Mouse (Mus musculus) Muller cell, postnatal 12 days (primary cell): ENCODE results near the gene Pea15a.

Experiments
- DNase-seq: peaks from one replicate; pipeline ENCODE4 v3.0.0-alpha.2; 2015; ENCODE audit errors: inconsistent ontology term

The Pea15a gene

DNA sequence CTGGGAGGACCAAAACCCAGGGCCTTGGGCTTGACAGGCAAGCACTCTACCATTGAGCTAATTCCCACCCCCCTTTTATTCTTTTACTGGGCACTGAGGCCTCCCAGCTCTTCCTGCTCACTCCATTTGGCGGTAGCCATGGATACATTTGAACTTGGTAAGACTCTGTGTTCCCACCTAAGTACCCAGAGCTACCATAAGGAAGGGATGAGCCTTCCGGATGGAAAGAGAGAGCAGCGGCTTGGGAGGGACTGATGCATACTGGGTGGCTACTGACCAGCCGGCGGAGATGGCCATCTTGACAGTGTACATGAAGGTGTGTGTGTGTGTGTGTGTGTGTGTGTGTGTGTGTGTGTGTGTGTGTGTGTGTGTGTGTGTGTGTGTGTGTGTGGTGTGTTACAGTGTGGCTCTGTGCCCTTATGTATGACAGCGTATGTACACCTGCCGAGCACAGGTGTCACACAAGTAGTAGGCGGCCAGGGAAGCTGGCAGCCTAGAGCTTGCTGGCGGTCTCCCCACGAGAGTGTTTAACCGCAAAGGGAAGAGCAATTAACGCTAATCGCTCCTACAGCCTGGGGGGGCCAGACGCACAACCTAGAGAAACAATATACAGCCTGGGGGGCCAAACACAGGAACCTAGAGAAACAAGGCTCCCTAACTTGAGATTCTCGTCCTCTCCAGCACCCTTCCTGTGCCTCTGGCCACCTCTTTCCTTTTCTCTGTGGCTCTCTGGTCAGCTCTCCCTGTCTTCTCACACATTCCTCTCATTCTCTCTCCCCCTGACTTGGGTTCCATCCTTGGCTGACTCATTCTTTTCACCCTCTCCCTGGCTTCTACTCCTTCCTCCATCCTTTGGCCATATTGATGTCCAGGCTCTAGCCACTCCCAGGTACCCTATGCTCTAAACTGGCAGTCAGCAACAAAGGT lies 1.5 kb downstream of the Pea15a start:
- peak; percentile 86 for DNase-seq

DNA sequence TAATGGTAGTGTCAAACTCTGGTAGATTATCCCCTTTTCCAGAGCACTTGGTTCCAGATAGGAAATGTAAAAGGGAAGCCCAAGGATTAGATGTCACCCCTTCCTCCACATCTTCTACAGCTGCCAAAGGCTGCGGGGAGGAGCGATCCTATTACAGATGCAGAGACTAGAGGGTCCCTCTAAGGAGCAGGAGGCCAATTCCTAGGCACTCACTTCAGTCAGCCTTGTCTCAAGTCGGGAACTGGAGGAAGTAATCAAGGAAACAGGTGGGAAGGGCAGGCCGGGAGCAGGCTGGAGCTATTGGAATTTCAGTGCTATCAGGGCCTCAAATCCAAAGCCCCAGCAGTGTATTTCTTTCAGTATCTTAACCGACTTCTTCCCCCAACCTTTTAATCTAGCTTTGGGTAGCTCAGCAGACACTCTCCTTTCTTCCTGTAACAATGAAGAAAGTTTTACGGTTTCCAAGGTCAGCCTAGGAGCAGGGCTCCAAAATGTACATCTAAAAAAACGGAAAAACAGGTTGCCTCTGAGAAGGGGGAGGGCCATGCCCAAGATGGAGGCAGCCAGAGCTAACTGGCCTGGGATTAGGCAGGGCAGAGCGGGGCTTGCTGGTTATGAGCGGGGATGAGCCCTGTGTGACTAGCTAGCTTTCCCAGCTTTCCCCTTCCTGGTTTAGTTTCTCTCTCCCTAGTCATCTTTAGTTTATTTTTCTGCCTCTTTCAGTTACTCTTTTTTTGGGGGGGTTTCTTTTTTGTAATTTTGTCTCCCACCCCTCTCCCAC lies 2.4 kb downstream of the Pea15a start:
- DNase-seq, result no peak

DNA sequence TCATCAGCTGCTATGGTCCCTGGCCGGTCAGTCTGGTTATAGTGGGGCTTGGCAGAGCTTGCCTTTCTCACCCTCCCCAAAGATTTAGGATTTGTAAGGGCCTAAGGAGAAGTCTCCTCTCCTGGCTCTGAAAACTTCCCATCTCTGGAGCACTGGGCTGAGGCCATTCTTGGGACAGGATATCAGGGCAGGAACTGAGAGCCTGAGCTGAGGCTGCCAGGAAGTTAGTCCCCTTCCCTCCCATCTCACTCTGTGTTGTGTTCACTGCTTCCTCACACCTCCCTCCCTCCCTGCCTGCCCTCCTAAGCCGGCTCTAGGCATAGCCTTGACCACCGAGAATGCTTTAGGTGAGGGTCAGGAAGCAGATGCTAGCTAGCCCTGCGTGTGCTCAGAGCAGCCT lies 3.0 kb downstream of the Pea15a start:
- no peak for DNase-seq

- DNase-seq, result peak; percentile 83
Measured at GRCm38 (mm10) chr1:172202894-172203522, 3.6 kb downstream of the Pea15a start.

DNA sequence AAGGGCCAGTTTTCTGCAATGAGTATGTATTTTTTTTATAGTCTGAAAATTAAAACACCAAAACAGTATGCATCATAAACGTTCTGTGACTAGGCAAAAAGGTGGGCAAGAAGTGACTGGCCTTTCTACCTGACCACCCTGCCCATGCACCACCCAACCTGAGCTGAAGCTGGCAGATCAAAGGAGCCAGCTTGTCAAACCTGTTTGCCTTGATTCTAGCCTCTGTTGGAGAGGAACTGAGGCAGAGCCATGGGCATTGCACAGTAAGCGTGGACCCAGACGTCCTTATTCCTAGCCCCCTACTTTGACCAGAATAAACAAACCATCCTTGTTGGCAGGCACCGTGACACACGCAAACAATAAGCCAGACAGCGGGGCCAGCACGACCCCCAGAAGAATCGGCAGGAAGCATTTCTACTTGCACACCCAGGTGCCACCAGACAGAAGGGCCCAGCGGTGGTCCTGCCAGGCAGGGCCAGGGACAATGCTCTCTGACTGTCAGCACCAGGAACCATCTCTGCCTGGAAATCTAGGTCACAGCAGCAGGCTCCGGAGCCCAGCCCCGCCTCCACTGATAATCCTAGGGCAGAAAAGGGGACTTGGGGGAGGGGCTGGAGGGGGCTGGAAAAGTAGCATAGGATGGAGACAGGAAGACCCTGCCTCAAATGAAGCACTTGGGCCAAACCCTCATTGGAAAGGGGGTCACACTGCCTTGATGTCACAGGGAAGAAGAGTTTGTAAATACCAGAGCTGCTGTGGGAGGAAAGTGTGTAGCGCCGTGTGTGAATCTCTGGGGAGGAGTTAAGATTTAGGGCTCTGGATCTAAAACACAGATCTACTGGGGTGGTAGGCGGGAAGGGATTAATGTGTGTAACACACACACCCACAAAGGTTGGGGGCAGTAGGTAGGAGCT lies 4.4 kb downstream of the Pea15a start:
- DNase-seq, result peak; percentile 83

DNA sequence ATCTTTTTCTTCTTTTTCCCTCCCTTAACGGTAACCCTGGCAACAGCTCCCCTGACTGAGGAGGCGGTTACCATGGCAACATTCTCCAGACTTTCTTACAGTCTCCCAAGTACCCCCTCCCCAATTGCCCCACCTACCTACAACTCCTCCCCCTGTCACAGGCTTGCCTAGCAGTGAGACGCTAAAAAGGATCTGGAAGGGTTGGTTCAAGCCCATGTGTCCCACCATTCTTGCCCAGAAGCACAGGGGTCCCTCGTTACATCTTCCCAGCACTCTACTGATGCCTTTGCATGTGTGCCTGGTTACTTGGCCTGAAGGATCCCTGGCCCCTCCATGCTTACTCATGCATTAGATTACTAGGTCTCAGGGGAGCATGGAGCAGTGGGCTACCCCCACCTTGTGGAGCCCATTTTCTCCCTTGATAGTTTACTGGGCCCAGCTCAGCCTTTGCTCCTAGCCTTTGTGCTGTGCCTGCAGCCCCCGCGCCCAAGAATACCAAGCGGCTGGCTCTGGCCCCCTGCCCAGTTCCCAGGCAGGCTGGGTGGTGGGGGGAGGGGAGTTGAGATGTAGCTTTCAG lies 5.6 kb downstream of the Pea15a start:
- peak; percentile 78 for DNase-seq

DNA sequence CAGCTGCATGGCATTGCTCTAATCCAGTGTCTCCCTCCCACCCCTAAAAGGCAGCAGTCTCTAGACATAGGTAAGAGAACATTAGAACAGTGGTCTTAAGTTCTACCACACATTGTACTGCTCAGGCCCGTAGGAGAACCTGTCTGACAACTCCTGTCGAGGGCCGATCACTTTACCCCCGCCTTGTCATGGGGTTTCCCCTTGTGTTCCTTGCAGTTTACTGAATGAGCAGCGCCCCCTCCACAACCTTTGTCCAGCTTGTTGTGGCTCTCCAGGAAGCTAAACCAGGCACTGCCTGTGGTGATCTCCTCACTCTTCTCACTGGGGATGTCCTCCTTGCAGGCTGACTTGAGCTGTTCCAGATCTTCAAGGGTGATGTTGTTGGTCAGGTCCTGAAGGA lies 6.4 kb downstream of the Pea15a start:
- no peak for DNase-seq

GRCm38 (mm10) chr1:172198996-172199395 lies 7.6 kb downstream of the Pea15a start:
- DNase-seq, result no peak

GRCm38 (mm10) chr1:172198316-172198715 lies 8.3 kb downstream of the Pea15a start:
- DNase-seq, result no peak

DNA sequence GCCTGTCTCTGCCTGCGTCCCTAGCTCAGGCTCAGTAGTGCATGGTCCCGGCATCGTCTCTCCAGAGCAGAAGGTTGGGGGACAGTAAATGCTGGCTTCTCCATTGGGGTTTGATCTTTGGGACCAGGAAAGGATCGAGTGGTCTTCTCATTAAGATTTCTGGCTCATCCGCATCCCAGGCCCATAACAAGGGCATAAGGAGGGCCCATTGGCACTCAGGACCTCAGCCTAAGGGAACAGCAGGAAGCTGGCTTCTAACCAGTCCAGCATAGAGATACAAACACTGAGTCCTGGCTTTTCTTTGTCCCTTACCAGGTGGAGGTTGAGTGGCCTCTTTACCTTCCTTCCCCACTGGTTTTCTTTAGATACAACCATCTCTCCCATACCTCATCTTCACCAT lies 8.8 kb downstream of the Pea15a start:
- DNase-seq, result no peak

- DNase-seq, result no peak
Measured at GRCm38 (mm10) chr1:172197146-172197545, 9.5 kb downstream of the Pea15a start.

DNA sequence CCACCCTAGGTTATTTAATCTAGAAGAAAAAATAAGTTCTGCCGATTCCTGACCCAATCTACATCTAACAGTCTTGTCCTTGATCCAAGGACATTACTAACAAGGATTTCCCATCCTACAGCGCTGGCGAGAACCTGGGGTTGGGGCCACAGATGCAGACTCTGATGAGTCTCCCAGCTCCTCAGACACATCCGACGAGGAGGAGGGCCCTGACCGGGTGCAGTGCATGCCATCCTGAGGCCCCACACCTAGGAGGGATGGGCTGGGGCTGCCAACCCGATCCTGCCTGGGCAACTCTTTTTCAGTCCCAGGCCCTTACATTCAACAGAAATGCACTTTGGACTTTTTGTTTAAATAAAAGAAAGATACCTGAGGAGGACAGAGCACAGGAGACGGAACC lies 12.2 kb downstream of the Pea15a start:
- no peak for DNase-seq

- DNase-seq, result no peak
Measured at GRCm38 (mm10) chr1:172192217-172192616, 14.4 kb downstream of the Pea15a start.

DNA sequence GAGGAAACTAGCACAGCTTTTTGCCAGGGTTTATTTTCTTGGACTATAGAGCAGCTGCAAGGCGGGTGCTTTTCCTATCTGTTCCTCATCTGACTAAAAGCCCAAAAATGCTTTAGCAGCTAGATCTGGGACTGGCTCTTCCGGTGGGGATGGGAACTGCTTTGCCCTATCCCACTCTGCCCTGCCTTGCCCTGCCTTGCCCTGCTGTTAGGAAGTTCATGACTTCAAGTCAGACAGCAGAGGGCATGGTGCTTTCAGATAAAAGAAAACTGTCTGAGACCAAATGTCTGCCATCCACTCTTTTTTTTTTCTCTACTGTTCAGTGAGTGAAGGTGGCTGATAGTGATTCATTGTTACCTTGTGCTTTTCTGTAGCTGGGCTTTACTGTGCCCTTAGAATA lies 15.0 kb downstream of the Pea15a start:
- DNase-seq, result no peak

DNA sequence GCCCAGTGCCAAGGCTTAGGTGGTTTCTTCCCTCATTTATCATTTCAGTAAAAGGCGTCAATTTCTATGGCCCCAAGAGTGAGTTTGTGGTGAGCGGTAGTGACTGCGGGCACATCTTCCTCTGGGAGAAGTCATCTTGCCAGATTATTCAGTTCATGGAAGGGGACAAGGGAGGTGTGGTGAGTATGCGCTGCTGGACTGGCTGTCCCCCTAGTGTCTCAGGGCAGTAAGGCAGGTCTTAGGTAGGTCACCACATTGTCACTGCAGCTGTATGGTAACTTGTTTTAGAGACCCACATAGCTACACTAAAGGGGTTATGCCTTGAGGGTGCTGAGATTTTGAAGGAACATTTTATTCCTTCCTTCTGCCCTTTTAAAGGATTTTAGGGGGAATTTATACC lies 17.7 kb downstream of the Pea15a start:
- DNase-seq, result no peak

GRCm38 (mm10) chr1:172186401-172187289 lies 20.0 kb downstream of the Pea15a start:
- no peak for DNase-seq

DNA sequence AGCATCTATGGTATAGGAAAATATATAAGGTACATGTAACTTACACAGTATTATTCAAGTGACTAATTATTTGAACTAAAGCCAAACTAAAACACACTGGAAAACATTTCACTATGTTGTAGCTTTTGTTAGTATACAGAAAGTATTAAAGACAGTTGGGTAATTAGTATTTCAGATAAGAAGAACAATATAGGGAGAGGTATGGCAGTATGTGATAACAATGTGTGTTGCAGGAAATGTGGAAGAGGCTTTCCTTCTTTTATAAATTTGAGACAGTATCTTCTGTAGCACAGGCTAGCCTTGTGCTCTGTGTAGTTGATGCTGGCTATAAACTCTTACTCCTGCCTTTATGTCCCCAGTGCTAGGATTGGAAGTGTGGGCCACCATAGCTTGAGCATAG lies 22.7 kb downstream of the Pea15a start:
- DNase-seq, result no peak

DNA sequence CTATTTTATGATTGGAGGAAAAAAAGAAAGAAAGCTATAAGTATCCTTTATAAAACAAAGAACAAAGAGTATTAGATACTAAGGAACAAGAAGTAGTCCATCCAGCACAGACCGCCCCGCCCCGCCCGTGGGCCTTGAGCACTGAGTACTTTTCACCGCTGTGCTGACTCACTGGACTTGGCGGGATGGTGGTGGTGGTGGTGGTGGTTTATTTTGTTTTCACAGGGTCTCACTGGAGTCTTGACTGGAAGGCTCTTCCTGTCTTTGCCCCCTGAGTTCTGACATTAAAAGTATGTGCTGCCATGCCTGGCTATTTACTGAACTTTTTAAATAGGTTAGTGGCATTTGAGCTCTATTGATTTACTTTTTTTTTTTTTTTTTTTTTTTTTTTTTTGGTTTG lies 23.5 kb downstream of the Pea15a start:
- DNase-seq, result no peak

- DNase-seq, result no peak
Measured at GRCm38 (mm10) chr1:172181777-172182176, 24.8 kb downstream of the Pea15a start.

GRCm38 (mm10) chr1:172180881-172181280 lies 25.7 kb downstream of the Pea15a start:
- DNase-seq, result no peak
